Mouse (Mus musculus) kidney, postnatal 36 days (tissue): ENCODE data around the gene Ppp1r11.

Experiments used
- DNase-seq, 2 experiments: peaks; one replicate each; pipeline ENCODE4 v3.0.0; 2021 to 2022; ENCODE audit warnings: mixed read lengths in 2 of 2

Gene Ppp1r11

GRCm38 (mm10) chr17:36914108-36914507 is 37.4 kb downstream of the Ppp1r11 start:
- peak; percentile 82 to 94 for DNase-seq

GRCm38 (mm10) chr17:36912031-36912430 is 39.5 kb downstream of the Ppp1r11 start:
- DNase-seq: peak in 1 of 2 experiments; percentile 25

DNA sequence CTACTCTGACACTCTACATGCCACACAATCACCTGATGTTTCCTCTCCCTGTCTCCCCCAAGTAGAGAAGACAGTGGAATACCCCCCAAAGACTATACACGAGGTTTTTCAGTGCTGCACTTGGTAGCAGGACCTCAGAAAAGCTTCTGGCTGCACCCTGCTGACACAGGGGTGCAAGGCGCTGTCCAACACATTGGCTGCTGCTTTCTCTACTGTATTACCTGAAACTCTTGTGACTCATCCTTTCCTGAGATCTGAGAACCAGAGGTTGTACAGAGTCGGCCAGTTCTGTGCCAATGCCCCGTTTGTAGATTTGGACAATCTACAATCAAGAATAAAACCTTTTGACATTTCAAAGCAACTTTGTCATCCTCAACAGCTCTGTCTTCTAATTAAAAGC is 41.7 kb downstream of the Ppp1r11 start:
- no peak for DNase-seq

DNA sequence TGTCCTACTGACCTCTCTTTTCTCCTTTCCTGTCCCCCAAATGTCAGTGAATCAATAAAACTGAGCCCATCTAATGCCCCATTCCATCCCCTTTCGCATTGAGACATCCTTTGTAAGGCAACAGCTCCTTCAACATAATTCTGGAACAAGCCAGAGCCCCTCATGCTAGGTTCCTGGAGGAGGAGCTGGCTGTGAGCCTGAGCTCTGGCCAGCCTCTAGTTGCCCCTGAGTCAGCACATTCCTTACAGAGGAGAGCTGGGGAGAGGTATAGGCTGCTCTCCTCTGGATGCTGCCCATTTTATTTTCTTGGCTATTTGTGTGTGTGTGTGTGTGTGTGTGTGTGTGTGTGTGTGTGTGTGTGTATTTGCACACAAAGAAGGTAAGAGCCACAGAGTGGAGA is 43.3 kb downstream of the Ppp1r11 start:
- DNase-seq: peak in 1 of 2 experiments; percentile 11

- no peak for DNase-seq
Measured at GRCm38 (mm10) chr17:36903651-36904050, 47.9 kb downstream of the Ppp1r11 start.

DNA sequence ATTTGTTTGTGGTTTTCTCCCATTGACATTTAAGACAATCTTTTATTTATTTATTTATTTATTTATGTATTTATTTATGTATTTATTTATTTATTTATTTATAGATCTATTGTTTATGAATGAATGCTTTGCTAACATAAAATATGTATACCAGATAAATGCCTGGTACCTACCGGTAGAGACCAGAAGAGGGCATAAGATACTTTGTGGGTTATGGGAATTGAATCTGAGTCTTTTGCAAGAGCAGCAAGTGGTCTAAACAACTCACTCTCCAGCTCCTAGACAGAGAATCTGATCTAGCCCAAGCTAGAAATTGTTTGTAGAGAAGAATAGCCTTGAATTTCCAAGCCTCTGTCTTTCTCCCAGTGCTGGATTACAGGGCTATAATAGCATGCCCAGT is 50.9 kb downstream of the Ppp1r11 start:
- no peak for DNase-seq

GRCm38 (mm10) chr17:36900001-36900400 is 51.5 kb downstream of the Ppp1r11 start:
- no peak for DNase-seq

DNA sequence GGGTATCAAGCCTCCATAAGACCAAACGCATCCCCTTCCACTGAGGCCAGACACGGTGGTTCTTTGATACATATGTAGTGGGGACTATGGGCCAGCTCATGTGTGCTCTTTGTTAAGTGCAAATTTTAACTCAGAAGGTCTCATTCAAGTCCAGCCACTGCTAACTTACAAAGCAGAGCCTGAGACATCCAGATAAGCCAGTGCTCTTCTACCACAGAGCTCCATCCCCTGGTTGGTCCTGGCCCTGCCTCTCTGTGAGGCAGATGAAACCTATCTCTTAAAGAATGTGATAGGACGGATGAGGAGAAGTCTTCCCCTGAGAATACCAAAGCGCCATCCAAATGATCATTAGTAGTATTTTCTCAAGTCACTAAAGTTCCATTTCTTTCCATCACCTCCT is 52.2 kb downstream of the Ppp1r11 start:
- DNase-seq: no peak
